Comparison of ENCODE assay signal across 9 mouse cellular contexts in the genomic region with DNA sequence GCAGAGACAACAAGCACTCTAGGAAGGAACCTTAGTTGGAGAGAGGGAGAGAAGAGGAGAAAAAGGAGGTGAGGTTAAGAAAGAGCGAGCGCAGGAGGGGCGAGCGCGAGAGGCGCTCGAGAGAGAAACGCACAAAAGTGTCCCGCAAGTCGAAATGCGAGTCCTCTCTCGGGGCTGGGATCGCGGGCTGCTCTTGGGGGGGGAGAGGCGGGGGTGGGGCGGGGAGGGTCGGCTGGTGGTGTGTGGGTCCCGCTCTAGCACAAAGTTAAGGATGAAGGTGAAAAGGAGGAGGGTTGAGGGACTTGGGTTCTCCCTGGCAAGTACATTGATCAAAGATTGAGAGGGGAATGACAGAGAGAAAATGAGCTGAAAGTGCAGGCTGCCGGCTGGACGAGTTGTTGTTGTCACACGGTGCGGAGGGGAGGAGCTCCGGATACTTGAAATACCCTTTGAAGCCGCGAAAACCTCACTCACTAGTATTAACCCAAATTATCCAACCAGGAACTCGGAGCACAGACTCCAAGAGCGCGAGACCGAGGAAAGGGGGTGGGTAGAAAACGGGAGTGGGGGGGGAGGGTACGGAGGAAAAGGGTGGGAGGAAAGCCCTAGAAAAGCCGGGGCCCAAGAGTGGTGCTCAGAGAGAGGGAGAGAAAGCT. TPM values are rescaled to one million over a fixed set of nuclear protein-coding genes. Genes with fewer than 3 reads are reported as not detected.
A peak's percentile ranks its signal among the peaks of the same experiment; 100 is the strongest.
DNase-seq lines count a peak whose midpoint lies in the region; ATAC-seq and TF ChIP-seq lines count a peak whose summit lies in the region.
"Had no signal": no experiment of that assay in that cellular context is flagged by ENCODE, and none has a peak within 500 bp of the region (broad histone marks: within the 10 kb centered on the region; RNA-seq: fewer than 3 reads in every experiment).

Gene Dach1 (minus strand): TSS at position 345 of the 656 bp plus-strand sequence.

- H3K27me3 ChIP-seq in heart, adult 2 months (ENCODE audit: control insufficient read depth, insufficient read depth, low read length): no peaks in the 10 kb centered on the region
- H3K27me3 ChIP-seq in liver, embryonic 11.5 days (replicated peaks; ENCODE audit: control insufficient read depth, insufficient read depth, low read length): peaks cover 36% of the 10 kb centered on the region
- H3K27me3 ChIP-seq in midbrain, postnatal 0 days (ENCODE audit: insufficient read depth, low read length): no peaks in the 10 kb centered on the region
- H3K27me3 ChIP-seq: CH12.LX had no signal

- DNase-seq in layer of hippocampus, adult 11-12 months (ENCODE audit: low spot score): peak; percentile 5
- DNase-seq in layer of hippocampus, postnatal 25 days (ENCODE audit: extremely low spot score in 1 of 2, low spot score in 1 of 2): no peak
- DNase-seq in embryo, embryonic 10 days (ENCODE audit: low spot score): peak; percentile 91
- peak; percentile 60 to 65 for DNase-seq in heart, adult 2 months
- DNase-seq in kidney, adult 18-20 months: peak; percentile 78
- DNase-seq in liver, embryonic 11.5 days (ENCODE audit: low spot score): peak; percentile 48
- peak; percentile 95 for DNase-seq in midbrain, postnatal 0 days (ENCODE audit: low spot score)
- DNase-seq in telencephalon, adult 2 months (ENCODE audit: low read depth, low spot score): peak; percentile 29

- H3K27ac ChIP-seq in heart, adult 2 months: peak within 1 kb of the TSS; percentile 94
- H3K27ac ChIP-seq in liver, embryonic 11.5 days (ENCODE audit: low read depth, low read length): no peak within 1 kb of the TSS
- peak within 1 kb of the TSS; percentile 75 for H3K27ac ChIP-seq in midbrain, postnatal 0 days (ENCODE audit: low read depth, low read length)

- peaks cover 2% of the 10 kb centered on the region for H3K4me1 ChIP-seq in heart, adult 2 months (ENCODE audit: control insufficient read depth, insufficient read depth, low read length)
- H3K4me1 ChIP-seq in liver, embryonic 11.5 days (replicated peaks; ENCODE audit: control insufficient read depth, insufficient read depth, low read length): no peaks in the 10 kb centered on the region
- H3K4me1 ChIP-seq in midbrain, postnatal 0 days (ENCODE audit: insufficient read depth, low read length): peaks cover 4% of the 10 kb centered on the region; the same call in 1 of the 2 replicates

- under 1% methylated on average over 32 of the region's 32 CpGs for WGBS in heart, adult 2 months
- WGBS in liver, embryonic 11.5 days: 1% methylated on average over 32 of the region's 32 CpGs
- WGBS in midbrain, postnatal 0 days: under 1% methylated on average over 31 of the region's 32 CpGs

- peak within 1 kb of the TSS; percentile 88 for H3K4me2 ChIP-seq in liver, embryonic 11.5 days
- peak within 1 kb of the TSS; percentile 94 for H3K4me2 ChIP-seq in midbrain, postnatal 0 days (ENCODE audit: low read depth, low read length, poor library complexity, severe bottlenecking)

- no peaks in the 10 kb centered on the region for H3K36me3 ChIP-seq in heart, adult 2 months (ENCODE audit: control insufficient read depth, insufficient read depth, low read length)
- H3K36me3 ChIP-seq in liver, embryonic 11.5 days (ENCODE audit: control insufficient read depth, insufficient read depth, low read length): no peaks in the 10 kb centered on the region
- no peaks in the 10 kb centered on the region for H3K36me3 ChIP-seq in midbrain, postnatal 0 days (ENCODE audit: insufficient read depth, low read length)

- TF ChIP-seq EP300 in heart, adult 2 months (IDR thresholded peaks at IDR 0.05; ENCODE audit: insufficient read depth, low read depth, low read length): no peak

- TF ChIP-seq CTCF in heart, adult 2 months (IDR thresholded peaks at IDR 0.05): no peak
- TF ChIP-seq CTCF in midbrain, postnatal 0 days (IDR thresholded peaks at IDR 0.05): no peak

- intact Hi-C loops in heart, adult 2 months (cut with DNase I): loop anchor here (5.0 to 10.0 kb wide), 4 partner anchors 167 to 855 kb away; no protein-coding TSS in a partner anchor

- TF ChIP-seq POLR2A in heart, adult 2 months (IDR thresholded peaks at IDR 0.05; ENCODE audit: insufficient read depth, low read depth, low read length): peak; percentile 82

- no peaks in the 10 kb centered on the region for H3K9me3 ChIP-seq in liver, embryonic 11.5 days (ENCODE audit: control insufficient read depth, low read length)
- no peaks in the 10 kb centered on the region for H3K9me3 ChIP-seq in midbrain, postnatal 0 days (ENCODE audit: low read length)

- peak within 1 kb of the TSS; percentile 73 for H3K4me3 ChIP-seq in heart, adult 2 months
- peak within 1 kb of the TSS; percentile 52 for H3K4me3 ChIP-seq in liver, embryonic 11.5 days (ENCODE audit: low read depth, low read length)
- H3K4me3 ChIP-seq in midbrain, postnatal 0 days (ENCODE audit: low read depth, low read length): peak within 1 kb of the TSS; percentile 86

- peak; percentile 38; the same call in 1 of the 2 replicates for ATAC-seq in liver, embryonic 11.5 days (replicated peaks; ENCODE audit: low FRiP score)
- peak; percentile 89 for ATAC-seq in midbrain, postnatal 0 days (ENCODE audit: low FRiP score)

- H3K9ac ChIP-seq in heart, adult 2 months (ENCODE audit: low read depth, low read length): peak within 1 kb of the TSS; percentile 86
- H3K9ac ChIP-seq in liver, embryonic 11.5 days (ENCODE audit: low read depth, low read length): no peak within 1 kb of the TSS
- peak within 1 kb of the TSS; percentile 76 for H3K9ac ChIP-seq in midbrain, postnatal 0 days (replicated peaks; ENCODE audit: low read length, poor library complexity, severe bottlenecking)

- H3K79me2 ChIP-seq in heart, adult 2 months (replicated peaks; ENCODE audit: control insufficient read depth, insufficient read depth, low read length): no peaks in the 10 kb centered on the region; the same call in 1 of the 2 replicates

RNA-seq across cellular contexts. Expression of gene Dach1, which starts in this region (rescaled TPM):
- 1 to 10 TPM; 3.6 to 4.9 TPM for total RNA-seq in layer of hippocampus, postnatal 25 days (2021)
- total RNA-seq in heart, adult 2 months (2021): 1 to 10 TPM; 7.7 to 8.4 TPM
- 2.7 and 3.7 TPM in 2 replicates for polyA plus RNA-seq in heart, adult 2 months (2012; rRNA removed)
- polyA plus RNA-seq in liver, embryonic 11.5 days (2014; fragmentation: Nextera tagmentation; extraction: Ambion mirVana): 0.48 and 0.70 TPM in 2 replicates
- total RNA-seq in midbrain, postnatal 0 days (2014; rRNA removed): 14.5 and 15.1 TPM in 2 replicates
- 5.7 and 6.4 TPM in 2 replicates for polyA plus RNA-seq in midbrain, postnatal 0 days (2015; fragmentation: Nextera tagmentation; extraction: Ambion mirVana)
- total RNA-seq: CH12.LX had no signal

Comparison
In these comparisons a context has a peak if more than half of its experiments do, and no peak if none do; other contexts are left out.
1. DNase-seq: peak in layer of hippocampus, adult 11-12 months (single experiment), embryo, embryonic 10 days (single experiment), heart, adult 2 months (2 of 2), kidney, adult 18-20 months (single experiment), midbrain, postnatal 0 days (single experiment) and telencephalon, adult 2 months (single experiment); none in layer of hippocampus, postnatal 25 days (0 of 2).
2. Peak in DNase-seq, ATAC-seq, H3K4me3 ChIP-seq and H3K4me2 ChIP-seq in liver, embryonic 11.5 days; RNA of the gene not detected or under 1 TPM.
3. Peak in every context shown above with its lines, with median percentiles within 50 percentile points of each other: H3K4me3 ChIP-seq.